Mouse (Mus musculus) liver, adult 2 months (tissue): ENCODE results near the gene Hist1h2bj. TPM values are rescaled to one million over a fixed set of nuclear protein-coding genes. Genes with fewer than 3 reads are reported as not detected.
A peak's percentile ranks its signal among the peaks of the same experiment; 100 is the strongest.

Experiments used
- DNase-seq: peaks from one replicate; pipeline ENCODE4 v3.0.0-alpha.2; 2011; ENCODE audit warnings: low read depth, low spot score; ENCODE audit errors: extremely low read depth
- H3K27ac ChIP-seq: fragments of 200-500 bp; replicated peaks from 2 replicates; pipeline ENCODE4 v1.5.1; 2012; ENCODE audit warnings: low read depth, mild to moderate bottlenecking, control low read depth, inconsistent platforms, low read length; ENCODE audit not compliant: insufficient read depth
- H3K27me3 ChIP-seq: fragments of 200-500 bp; 2 replicates; pipeline ENCODE4 v1.6.1; 2012; ENCODE audit warnings: mild to moderate bottlenecking, moderate library complexity, low read length, inconsistent platforms; ENCODE audit not compliant: control insufficient read depth, insufficient read depth
- H3K36me3 ChIP-seq: fragments of 200-500 bp; 2 replicates; pipeline ENCODE4 v1.6.1; 2012; ENCODE audit warnings: low read length, inconsistent platforms; ENCODE audit not compliant: control insufficient read depth, insufficient read depth
- H3K4me1 ChIP-seq: fragments of 200-500 bp; 2 replicates; pipeline ENCODE4 v1.6.1; 2011; ENCODE audit warnings: low read length; ENCODE audit not compliant: control insufficient read depth, insufficient read depth
- H3K4me3 ChIP-seq: fragments of 200-500 bp; 2 replicates; pipeline ENCODE4 v1.5.1; 2011; ENCODE audit warnings: low read depth, mild to moderate bottlenecking, control low read depth, low read length, moderate library complexity; ENCODE audit not compliant: insufficient read depth
- H3K79me2 ChIP-seq: fragments of 200-500 bp; 2 replicates; pipeline ENCODE4 v1.6.1; 2012; ENCODE audit warnings: inconsistent platforms, mild to moderate bottlenecking, low read length, moderate library complexity; ENCODE audit not compliant: control insufficient read depth, insufficient read depth
- H3K9ac ChIP-seq: fragments of 200-500 bp; 2 replicates; pipeline ENCODE4 v1.6.1; 2012; ENCODE audit warnings: low read depth, mild to moderate bottlenecking, control low read depth, inconsistent platforms, low read length
- CTCF ChIP-seq: fragments of 200-500 bp; IDR thresholded peaks from 2 replicates; pipeline ENCODE4 v1.5.1; 2011; ENCODE audit warnings: low read depth, low read length, control low read depth
- POLR2A ChIP-seq: fragments of 200-500 bp; IDR thresholded peaks from 2 replicates; pipeline ENCODE4 v1.6.1; 2011; ENCODE audit warnings: low read length, control low read depth; ENCODE audit not compliant: insufficient read depth; ENCODE audit errors: extremely low read depth
- WGBS: fragments of 180-500 bp; shearing (Covaris S2); methylation state at CpG from one replicate; pipeline ENCODE4 v1.1.7; 2018; 5-methylcytosine and 5-hydroxymethylcytosine counted together
- polyA plus RNA-seq: library from polyadenylated mRNA; depleted of rRNA; stranded (reverse); fragments of >200 nt; gene quantifications from 2 replicates; pipeline ENCODE4 v1.2.3, GENCODE M21; 2012
- total RNA-seq: library from RNA; depleted of rRNA; stranded (reverse); fragments of >200 nt; gene quantifications from 2 replicates; pipeline ENCODE4 v1.2.3, GENCODE M21; 2014

Gene Hist1h2bj
- total and polyA plus RNA-seq, 2 experiments: 10.7 TPM; not detected in 1

DNA sequence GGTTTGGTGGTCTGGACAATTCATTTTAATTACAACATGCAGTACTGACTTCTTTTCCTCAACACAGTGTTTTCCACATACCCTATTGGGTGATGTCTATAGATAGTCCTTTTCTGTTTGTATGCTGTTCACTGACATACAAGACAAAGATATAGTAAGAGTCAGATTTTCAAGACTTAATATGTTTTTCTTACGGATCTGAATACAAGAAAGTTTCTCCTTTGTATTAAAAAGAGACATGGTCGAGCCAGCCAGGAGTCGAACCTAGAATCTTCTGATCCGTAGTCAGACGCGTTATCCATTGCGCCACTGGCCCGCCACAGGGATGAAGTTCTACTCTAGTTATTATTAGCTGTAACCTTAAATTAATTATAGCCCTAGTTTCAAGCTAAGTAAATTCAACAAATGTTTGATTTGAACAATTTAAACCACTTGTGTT is 22.1 kb upstream of the Hist1h2bj start:
- TF ChIP-seq POLR2A: no peak
- no peak for TF ChIP-seq CTCF
- DNase-seq: peak; percentile 86
- H3K36me3 ChIP-seq: no peaks in the 10 kb centered on the region
- H3K4me3 ChIP-seq: peak overlapping the region; percentile 53; the same call in 1 of the 2 replicates
- H3K27ac ChIP-seq: no peak overlapping the region
- WGBS: 2% methylated on average over 8 of the region's 8 CpGs
- no peaks in the 10 kb centered on the region for H3K79me2 ChIP-seq
- peaks cover 6% of the 10 kb centered on the region for H3K4me1 ChIP-seq
- no peaks in the 10 kb centered on the region for H3K27me3 ChIP-seq
- no peak overlapping the region for H3K9ac ChIP-seq

DNA sequence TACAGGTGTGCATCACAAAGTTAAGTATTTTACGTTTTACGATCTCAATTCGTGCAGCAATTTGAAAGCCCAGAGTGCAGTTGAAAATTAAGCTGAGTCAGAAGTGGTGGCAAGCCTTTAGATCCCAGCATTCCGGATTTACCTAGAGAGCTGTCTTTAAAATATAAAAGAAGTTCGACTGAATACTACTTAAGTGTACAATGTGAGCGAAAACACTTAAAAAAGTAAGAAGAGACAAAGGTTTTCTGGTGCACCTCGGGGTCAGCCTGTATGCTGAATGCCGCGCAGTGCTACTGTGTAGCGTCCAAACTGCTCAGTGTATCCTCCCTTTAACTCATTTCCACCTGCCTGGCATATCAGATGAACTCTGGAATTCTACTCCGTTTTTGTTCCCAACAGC is 21.4 kb upstream of the Hist1h2bj start:
- peak; percentile 64 for DNase-seq
- H3K9ac ChIP-seq: peak overlapping the region; percentile 34; the same call in 1 of the 2 replicates
- H3K27me3 ChIP-seq: no peaks in the 10 kb centered on the region
- under 1% methylated on average over 11 of the region's 11 CpGs for WGBS
- TF ChIP-seq POLR2A: no peak
- no peak for TF ChIP-seq CTCF
- H3K4me1 ChIP-seq: peaks cover 8% of the 10 kb centered on the region
- peak overlapping the region; percentile 53 for H3K4me3 ChIP-seq
- H3K79me2 ChIP-seq: no peaks in the 10 kb centered on the region
- no peaks in the 10 kb centered on the region for H3K36me3 ChIP-seq
- H3K27ac ChIP-seq: no peak overlapping the region

DNA sequence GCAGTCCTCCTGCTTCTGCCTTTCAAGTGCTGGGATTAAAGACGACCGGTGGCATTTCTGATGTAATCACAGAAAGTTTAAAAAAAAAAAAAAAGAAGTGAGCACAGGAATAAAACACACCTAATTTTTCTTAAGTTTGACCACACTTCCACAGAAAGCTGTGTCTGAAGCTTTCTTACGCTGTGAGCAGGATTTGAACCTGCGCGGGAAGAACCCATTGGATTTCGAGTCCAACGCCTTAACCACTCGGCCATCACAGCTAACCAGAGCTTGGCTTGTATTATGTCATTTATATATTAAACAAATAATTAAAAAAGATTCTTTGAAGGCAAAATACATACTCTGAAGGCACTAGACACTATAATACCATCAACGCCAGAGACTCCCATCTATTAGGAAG is 20.8 kb upstream of the Hist1h2bj start:
- no peaks in the 10 kb centered on the region for H3K27me3 ChIP-seq
- under 1% methylated on average over 9 of the region's 9 CpGs for WGBS
- TF ChIP-seq POLR2A (no peak), CTCF (no peak)
- peaks cover 8% of the 10 kb centered on the region for H3K4me1 ChIP-seq
- DNase-seq: peak; percentile 88
- H3K4me3 ChIP-seq: peak overlapping the region; percentile 47
- no peaks in the 10 kb centered on the region for H3K36me3 ChIP-seq
- H3K27ac ChIP-seq: no peak overlapping the region
- H3K79me2 ChIP-seq: no peaks in the 10 kb centered on the region
- H3K9ac ChIP-seq: peak overlapping the region; percentile 12; the same call in 1 of the 2 replicates

DNA sequence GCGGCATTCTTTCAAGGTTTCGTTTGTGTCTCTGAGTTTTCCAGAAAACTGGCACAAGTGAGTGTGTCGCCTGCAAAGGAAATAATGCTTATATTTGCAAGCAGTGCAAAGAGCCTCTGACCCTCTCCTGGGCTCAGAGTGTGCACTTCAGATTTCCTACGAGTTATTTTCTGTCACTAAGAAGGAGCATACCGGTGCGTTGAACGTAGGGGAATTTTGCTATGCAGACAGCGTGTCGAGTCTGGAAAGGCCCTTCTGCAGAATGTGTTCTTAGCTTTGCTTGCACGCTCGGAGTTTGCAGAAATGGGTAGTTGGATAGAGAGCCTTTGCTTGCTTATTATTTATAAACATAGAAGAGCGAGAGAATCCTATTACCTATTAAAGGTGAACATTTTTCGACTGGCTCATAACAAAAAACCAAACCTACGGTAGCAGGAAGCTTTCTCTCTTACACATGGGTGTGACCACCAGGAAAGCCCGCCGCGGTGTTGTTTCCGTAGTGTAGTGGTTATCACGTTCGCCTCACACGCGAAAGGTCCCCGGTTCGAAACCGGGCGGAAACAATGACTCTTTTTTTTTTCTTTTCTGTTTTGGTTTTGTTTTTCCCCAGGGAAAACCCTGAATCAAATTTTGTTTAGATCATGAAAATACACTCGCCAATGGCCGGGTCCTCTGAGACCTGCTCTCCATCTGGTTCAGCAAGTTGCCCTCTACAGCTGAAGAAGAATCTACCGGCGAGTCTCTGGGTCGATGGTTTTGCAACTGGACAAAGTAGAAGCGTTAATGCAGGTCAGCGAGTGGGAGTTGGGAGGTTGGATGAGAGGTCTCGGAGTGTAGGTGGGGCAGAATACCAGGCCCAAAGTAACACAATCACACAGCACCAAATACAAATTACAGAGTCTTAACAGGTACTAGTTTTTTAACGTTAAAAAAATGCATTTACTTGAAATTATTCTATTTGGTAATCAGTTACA is 16.7 kb upstream of the Hist1h2bj start:
- peak overlapping the region; percentile 63 for H3K9ac ChIP-seq
- TF ChIP-seq POLR2A (no peak), CTCF (no peak)
- no peaks in the 10 kb centered on the region for H3K79me2 ChIP-seq
- peaks cover 4% of the 10 kb centered on the region; the same call in 1 of the 2 replicates for H3K4me1 ChIP-seq
- no peak overlapping the region for H3K27ac ChIP-seq
- H3K4me3 ChIP-seq: peak overlapping the region; percentile 56
- no peaks in the 10 kb centered on the region for H3K36me3 ChIP-seq
- 4% methylated on average over 35 of the region's 35 CpGs for WGBS
- no peaks in the 10 kb centered on the region for H3K27me3 ChIP-seq
- DNase-seq: peak; percentile 65

DNA sequence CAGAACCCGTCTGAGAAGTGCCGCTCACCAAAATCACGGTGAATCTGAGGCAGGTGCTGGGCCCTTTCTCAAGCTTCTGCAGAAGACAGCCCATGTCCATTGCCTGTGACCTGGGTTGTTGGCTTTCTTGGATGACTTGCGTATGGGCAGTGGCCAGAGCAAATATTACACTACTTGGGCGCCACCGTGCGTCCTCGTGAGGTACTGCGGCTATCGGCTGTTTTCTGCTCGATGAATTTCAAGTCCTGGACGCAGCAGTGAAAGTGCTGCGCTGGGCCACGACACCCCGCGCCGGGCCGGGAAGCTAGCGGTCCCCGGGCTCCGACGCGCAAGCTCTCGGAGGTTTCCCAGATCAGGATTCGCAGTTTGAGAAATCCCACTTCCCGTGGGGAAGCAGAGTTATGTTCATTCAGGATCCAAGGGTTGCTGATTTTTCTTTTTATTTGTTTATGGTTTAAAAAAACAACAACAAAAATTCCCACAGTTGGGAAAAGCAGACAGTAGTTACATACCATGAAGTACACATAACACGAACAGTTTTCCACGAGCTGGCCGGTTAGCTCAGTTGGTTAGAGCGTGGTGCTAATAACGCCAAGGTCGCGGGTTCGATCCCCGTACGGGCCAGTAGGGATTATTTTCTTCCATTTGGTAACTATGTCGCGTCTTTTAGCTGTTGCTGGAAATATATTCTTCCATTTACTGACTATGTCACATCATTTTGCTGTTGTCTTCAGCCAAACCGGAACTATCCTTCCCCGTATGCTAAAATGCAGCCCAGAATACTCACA is 14.1 kb upstream of the Hist1h2bj start:
- H3K27me3 ChIP-seq: no peaks in the 10 kb centered on the region
- peak overlapping the region; percentile 65 for H3K27ac ChIP-seq
- peaks cover 4% of the 10 kb centered on the region; the same call in 1 of the 2 replicates for H3K4me1 ChIP-seq
- peak; percentile 88 for DNase-seq
- H3K79me2 ChIP-seq: no peaks in the 10 kb centered on the region
- peak overlapping the region; percentile 79 for H3K9ac ChIP-seq
- 1% methylated on average over 40 of the region's 40 CpGs for WGBS
- H3K4me3 ChIP-seq: peak overlapping the region; percentile 64
- H3K36me3 ChIP-seq: no peaks in the 10 kb centered on the region
- peak; percentile 99 for TF ChIP-seq CTCF
- TF ChIP-seq POLR2A: no peak
